ENCODE assay signal across 9 mouse cellular contexts in the genomic region with DNA sequence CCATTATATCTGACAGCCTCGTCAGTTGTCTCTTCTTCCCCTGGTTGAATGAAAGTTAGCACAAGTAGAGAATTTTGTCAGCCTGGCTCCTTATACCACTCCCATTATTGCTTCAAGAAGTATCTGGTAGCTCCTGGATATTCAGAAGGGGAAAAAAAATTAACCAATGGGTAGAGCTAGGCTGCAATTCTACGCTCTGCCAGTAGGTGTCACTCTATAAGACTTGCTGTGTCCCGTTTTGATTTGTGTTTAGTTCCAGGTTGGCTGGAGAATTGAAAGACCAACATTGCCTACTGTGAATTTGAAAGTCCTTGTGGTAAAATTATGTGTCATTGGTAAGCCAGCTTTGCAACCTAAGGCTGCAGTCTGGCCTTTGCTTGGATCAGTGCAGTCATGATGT.
DNase-seq lines count a peak whose midpoint lies in the region; ATAC-seq and TF ChIP-seq lines count a peak whose summit lies in the region.
"Had no signal": no experiment of that assay in that cellular context is flagged by ENCODE, and none has a peak within 500 bp of the region (broad histone marks: within the 10 kb centered on the region; RNA-seq: fewer than 3 reads in every experiment).

No protein-coding gene starts in this region.

- no peak for ATAC-seq in liver, embryonic 11.5 days (replicated peaks; ENCODE audit: low FRiP score)
- no peak for ATAC-seq in embryonic facial prominence, embryonic 11.5 days (replicated peaks; ENCODE audit: insufficient number of reproducible peaks, low FRiP score, low TSS enrichment, low read depth)

- H3K4me3 ChIP-seq in liver, adult 2 months (ENCODE audit: insufficient read depth, low read depth, low read length), result no peak overlapping the region
- H3K4me3 ChIP-seq in liver, embryonic 11.5 days (ENCODE audit: low read depth, low read length), result no peak overlapping the region
- H3K4me3 ChIP-seq in embryonic facial prominence, embryonic 11.5 days (ENCODE audit: low read depth, low read length), result no peak overlapping the region
- H3K4me3 ChIP-seq: megakaryocyte, embryonic 14.5 days had no signal

- H3K27me3 ChIP-seq in liver, adult 2 months (ENCODE audit: control insufficient read depth, insufficient read depth, low read length), result no peaks in the 10 kb centered on the region
- no peaks in the 10 kb centered on the region for H3K27me3 ChIP-seq in liver, embryonic 11.5 days (replicated peaks; ENCODE audit: control insufficient read depth, insufficient read depth, low read length)
- H3K27me3 ChIP-seq in embryonic facial prominence, embryonic 11.5 days (ENCODE audit: control insufficient read depth, insufficient read depth, low read length), result no peaks in the 10 kb centered on the region
- H3K27me3 ChIP-seq: megakaryocyte, embryonic 14.5 days had no signal

- no peak overlapping the region for H3K9ac ChIP-seq in liver, adult 2 months (ENCODE audit: low read depth, low read length)
- no peak overlapping the region for H3K9ac ChIP-seq in liver, embryonic 11.5 days (ENCODE audit: low read depth, low read length)
- H3K9ac ChIP-seq in embryonic facial prominence, embryonic 11.5 days (replicated peaks; ENCODE audit: low read length), result no peak overlapping the region

- H3K79me2 ChIP-seq in liver, adult 2 months (ENCODE audit: control insufficient read depth, insufficient read depth, low read length), result no peaks in the 10 kb centered on the region

- peak; percentile 24; the same call in 1 of the 2 replicates for TF ChIP-seq CTCF in liver, adult 2 months (IDR thresholded peaks at IDR 0.05; ENCODE audit: low read depth, low read length)

- no peak overlapping the region for H3K27ac ChIP-seq in liver, adult 2 months (replicated peaks; ENCODE audit: insufficient read depth, low read depth, low read length)
- H3K27ac ChIP-seq in liver, embryonic 11.5 days (ENCODE audit: low read depth, low read length), result no peak overlapping the region
- H3K27ac ChIP-seq in embryonic facial prominence, embryonic 11.5 days (replicated peaks; ENCODE audit: low read depth, low read length), result no peak overlapping the region

- no peaks in the 10 kb centered on the region for H3K9me3 ChIP-seq in liver, embryonic 11.5 days (ENCODE audit: control insufficient read depth, low read length)
- no peaks in the 10 kb centered on the region for H3K9me3 ChIP-seq in embryonic facial prominence, embryonic 11.5 days (replicated peaks; ENCODE audit: control insufficient read depth, low read length)

- no peak for TF ChIP-seq POLR2A in liver, adult 2 months (IDR thresholded peaks at IDR 0.05; ENCODE audit: extremely low read depth, insufficient read depth, low read length)

- DNase-seq in cerebellum, adult 9-10 months, result peak; percentile 16
- DNase-seq in cerebellum, adult 11 months, result no peak
- DNase-seq in liver, adult 2 months (ENCODE audit: extremely low read depth, low read depth, low spot score), result peak; percentile 35
- DNase-seq in liver, embryonic 11.5 days (ENCODE audit: low spot score), result no peak
- DNase-seq in embryonic facial prominence, embryonic 11.5 days (ENCODE audit: low spot score), result peak; percentile 65
- peak; percentile 22 for DNase-seq in retina, postnatal 1 day
- DNase-seq in MN1 (ENCODE audit: low spot score), result no peak
- DNase-seq in right cerebral cortex, postnatal 25 days, result no peak

- peaks cover 7% of the 10 kb centered on the region for H3K36me3 ChIP-seq in liver, adult 2 months (ENCODE audit: control insufficient read depth, insufficient read depth, low read length)
- H3K36me3 ChIP-seq in liver, embryonic 11.5 days (ENCODE audit: control insufficient read depth, insufficient read depth, low read length), result no peaks in the 10 kb centered on the region
- no peaks in the 10 kb centered on the region for H3K36me3 ChIP-seq in embryonic facial prominence, embryonic 11.5 days (replicated peaks; ENCODE audit: control insufficient read depth, insufficient read depth, low read depth, low read length)

- H3K4me1 ChIP-seq in liver, adult 2 months (ENCODE audit: control insufficient read depth, insufficient read depth, low read length), result no peaks in the 10 kb centered on the region
- no peaks in the 10 kb centered on the region for H3K4me1 ChIP-seq in liver, embryonic 11.5 days (replicated peaks; ENCODE audit: control insufficient read depth, insufficient read depth, low read length)
- no peaks in the 10 kb centered on the region for H3K4me1 ChIP-seq in embryonic facial prominence, embryonic 11.5 days (ENCODE audit: control insufficient read depth, insufficient read depth, low read length)
- H3K4me1 ChIP-seq: megakaryocyte, embryonic 14.5 days had no signal

- no peak overlapping the region for H3K4me2 ChIP-seq in liver, embryonic 11.5 days
- H3K4me2 ChIP-seq in embryonic facial prominence, embryonic 11.5 days (ENCODE audit: low read depth, low read length), result no peak overlapping the region

- 51% methylated on average over 3 of the region's 3 CpGs for WGBS in liver, adult 2 months
- WGBS in liver, embryonic 11.5 days, result 43% methylated on average over 3 of the region's 3 CpGs
- 45% methylated on average over 3 of the region's 3 CpGs for WGBS in embryonic facial prominence, embryonic 11.5 days

Comparison
In these comparisons a context has a peak if more than half of its experiments do, and no peak if none do; other contexts are left out.
1. DNase-seq: peak in cerebellum, adult 9-10 months (single experiment), liver, adult 2 months (single experiment), embryonic facial prominence, embryonic 11.5 days (single experiment) and retina, postnatal 1 day (single experiment); none in cerebellum, adult 11 months (single experiment), liver, embryonic 11.5 days (single experiment), MN1 (single experiment) and right cerebral cortex, postnatal 25 days (single experiment).